Mouse (Mus musculus): Measurements from ENCODE around the gene Cmah. TPM values are rescaled to one million over a fixed set of nuclear protein-coding genes. Genes with fewer than 3 reads are reported as not detected.

Gene Cmah
- 2.1 and 2.3 TPM in 2 replicates for total RNA-seq (2015; ENCODE audit: low replicate concordance)
- total RNA-seq (2017; ENCODE audit: low replicate concordance) = 0.85 and 2.1 TPM in 2 replicates

DNA sequence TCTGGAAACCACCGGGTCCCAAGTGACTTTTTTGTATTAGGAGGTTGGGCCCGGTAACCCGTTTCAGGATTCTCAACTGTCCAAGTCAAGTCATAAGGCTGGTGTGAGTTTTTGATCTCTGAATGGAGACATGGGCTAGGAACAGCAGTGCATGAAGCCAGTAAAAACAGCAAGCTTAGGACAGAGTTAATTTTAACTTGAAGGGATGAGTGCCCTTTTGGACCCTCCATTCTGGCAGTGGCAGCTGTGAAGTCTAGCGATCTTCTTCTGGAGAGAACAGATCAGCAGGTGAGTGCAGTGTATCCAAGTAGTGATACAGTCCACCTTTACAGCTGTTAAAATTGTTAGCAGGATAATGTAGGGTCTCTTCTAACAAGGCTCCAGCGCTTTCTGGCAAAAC lies at the start of gene Cmah:
Gene Cmah (plus strand): TSS at position 204 of the 400 bp plus-strand sequence.
- ATAC-seq (replicated peaks; ENCODE audit: low FRiP score, poor library complexity, severe bottlenecking) = no peak

DNA sequence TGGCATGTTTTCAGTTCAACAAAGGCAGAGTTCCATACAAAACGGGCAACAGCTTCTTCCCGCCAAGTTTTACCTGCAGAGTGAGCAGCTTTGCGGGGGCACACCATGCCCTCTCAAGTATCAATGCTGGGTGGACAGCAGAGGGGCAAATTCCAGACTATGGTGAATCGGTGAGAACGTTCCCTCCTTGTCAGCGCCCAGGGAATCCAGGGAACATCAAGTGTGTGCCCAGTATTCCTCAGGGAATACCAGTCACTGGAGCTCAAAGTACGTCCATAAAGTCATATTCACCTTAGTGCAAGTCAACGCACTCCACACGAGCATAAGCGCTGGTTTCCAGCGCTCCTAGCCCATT lies 47.8 kb upstream of the Cmah start:
- no peak for ATAC-seq (replicated peaks; ENCODE audit: low FRiP score, poor library complexity, severe bottlenecking)

DNA sequence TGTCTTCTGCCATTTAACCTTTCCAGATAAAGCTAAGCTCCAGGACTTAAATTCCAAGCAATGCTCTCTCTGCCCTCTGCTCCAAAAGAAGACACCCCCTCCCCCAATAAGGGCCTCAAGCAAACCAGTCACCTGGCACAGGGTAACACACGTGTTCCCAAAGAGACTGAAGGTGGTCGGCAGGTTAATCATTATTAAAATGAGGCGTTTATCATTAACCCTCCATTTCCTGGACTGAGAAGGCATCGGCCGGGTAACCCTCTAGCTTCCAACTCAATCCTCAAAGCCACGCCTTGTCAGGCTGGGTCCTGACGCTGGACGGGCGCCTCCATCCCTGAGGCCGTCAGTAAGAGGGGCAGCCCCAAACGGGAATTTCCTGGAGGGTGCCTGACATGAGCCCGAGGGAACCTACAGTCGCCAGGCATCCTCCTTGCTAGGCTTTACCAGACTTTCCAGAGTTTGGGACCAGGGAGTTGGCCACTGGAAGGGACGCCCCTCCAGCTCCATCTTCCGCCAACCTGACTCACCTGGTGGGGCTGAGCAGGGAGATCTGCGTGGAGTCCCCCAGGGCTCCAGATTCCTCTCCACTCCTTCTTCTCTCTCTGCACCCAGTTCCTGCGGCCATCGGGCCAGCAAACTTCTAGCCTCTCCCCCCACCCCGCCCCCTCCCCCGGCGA lies 47.3 kb upstream of the Cmah start:
- no peak for ATAC-seq (replicated peaks; ENCODE audit: low FRiP score, poor library complexity, severe bottlenecking)

- no peak for ATAC-seq (replicated peaks; ENCODE audit: low FRiP score, poor library complexity, severe bottlenecking)
Measured at GRCm38 (mm10) chr13:24280439-24281431, 46.5 kb upstream of the Cmah start, which contains the start of gene Carmil1. Gene Carmil1, minus strand, starts transcription at chr13:24280795.

DNA sequence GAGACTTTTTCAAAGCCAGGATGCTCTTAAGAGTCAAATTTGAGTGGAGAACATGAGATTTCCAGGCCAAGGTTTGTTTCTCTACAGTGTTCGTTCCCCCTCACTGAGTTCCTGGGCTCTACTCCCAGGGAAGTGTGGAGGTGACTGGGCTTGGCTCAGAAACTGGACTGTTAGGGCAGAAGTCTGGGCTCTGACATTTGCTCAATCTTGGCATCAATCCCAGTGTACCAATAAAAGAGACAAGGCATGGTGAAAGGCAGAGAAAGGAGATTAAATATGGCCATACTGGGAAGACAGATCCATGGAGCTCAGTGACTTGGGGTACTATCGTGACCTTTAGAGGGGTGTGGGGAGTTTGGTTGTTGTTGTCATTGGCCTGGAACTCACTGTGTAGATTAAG lies 39.8 kb upstream of the Cmah start:
- ATAC-seq (replicated peaks; ENCODE audit: low FRiP score, poor library complexity, severe bottlenecking) = no peak

DNA sequence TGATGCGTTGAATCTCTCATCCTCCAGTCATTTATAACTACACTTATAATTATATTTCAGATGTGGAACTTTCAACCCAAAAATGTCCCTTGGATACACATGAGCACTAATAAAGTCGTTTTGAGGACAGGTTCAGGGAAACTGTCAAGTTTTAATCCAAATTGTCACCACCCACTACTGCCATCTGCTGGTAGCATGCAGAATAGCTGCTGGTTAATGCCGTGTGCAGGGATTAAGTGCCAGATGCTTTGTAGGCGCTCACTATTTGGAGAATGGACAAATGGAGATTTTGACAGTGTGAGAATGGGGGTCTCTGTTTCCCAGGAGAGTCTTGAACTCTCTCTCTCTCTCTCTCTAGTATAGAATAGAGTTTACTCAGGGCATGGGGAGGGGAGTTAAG lies 30.0 kb upstream of the Cmah start:
- peak; percentile 72 for ATAC-seq (replicated peaks; ENCODE audit: low FRiP score, poor library complexity, severe bottlenecking)

DNA sequence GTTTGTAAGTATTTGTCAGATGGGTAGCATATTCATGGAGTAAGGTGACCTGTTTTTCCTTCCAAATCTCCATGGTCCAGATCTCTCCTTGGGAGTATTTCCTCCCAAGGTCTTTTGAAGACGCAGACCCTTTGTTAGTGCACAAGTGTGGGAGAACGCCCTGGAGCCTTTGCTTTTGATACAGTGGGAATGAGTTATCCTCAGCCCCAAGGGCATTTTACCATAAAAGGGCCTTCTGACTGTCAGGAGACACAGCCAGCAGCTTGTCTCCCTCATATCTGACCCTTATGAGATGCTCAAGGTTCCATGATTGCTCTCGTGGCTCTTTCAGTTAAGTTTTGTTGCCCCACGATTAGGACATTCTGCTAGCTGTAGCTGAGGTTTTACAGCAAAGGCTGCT lies 21.7 kb upstream of the Cmah start:
- no peak for ATAC-seq (replicated peaks; ENCODE audit: low FRiP score, poor library complexity, severe bottlenecking)

DNA sequence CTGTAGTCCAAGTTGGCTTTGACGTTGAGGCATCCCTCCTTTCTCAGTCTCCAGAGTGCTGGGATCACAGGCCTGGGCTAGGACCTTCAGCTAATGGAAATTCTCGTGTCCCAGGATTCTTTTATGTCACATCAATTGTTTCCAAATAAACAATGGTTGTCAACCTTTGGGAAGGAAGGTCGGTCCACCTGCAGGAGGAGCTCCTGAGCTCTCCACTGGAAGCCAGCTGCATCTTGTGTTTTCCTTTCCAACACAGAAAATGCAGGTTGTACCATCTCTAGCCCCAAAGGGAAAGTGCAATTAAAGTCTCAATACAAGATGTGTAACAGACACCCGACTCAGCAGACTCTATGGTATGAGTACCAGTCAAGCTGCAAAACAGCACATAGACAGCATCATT lies 21.0 kb upstream of the Cmah start:
- ATAC-seq (replicated peaks; ENCODE audit: low FRiP score, poor library complexity, severe bottlenecking) = no peak

GRCm38 (mm10) chr13:24311011-24311940 lies 15.9 kb upstream of the Cmah start:
- peak; percentile 75 for ATAC-seq (replicated peaks; ENCODE audit: low FRiP score, poor library complexity, severe bottlenecking)

DNA sequence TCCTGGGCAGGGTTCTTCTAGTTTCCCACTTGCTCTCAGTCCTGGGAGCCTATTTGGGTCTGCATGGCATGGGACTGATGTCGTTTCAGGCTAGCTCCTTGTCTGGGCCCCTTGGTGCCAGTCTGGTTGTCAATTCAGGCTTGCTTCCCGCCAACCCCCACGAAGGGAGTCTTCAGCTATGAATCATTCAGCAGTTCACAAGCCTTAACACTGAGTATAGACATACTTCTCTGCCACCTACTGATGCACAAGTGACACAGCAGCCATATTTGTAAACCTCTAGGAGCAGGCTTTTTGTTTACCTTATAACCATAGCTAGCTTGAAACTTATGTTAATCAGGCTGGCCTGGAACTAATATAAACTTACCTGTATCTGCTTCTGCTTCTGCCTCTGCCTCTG lies 10.6 kb upstream of the Cmah start:
- no peak for ATAC-seq (replicated peaks; ENCODE audit: low FRiP score, poor library complexity, severe bottlenecking)

DNA sequence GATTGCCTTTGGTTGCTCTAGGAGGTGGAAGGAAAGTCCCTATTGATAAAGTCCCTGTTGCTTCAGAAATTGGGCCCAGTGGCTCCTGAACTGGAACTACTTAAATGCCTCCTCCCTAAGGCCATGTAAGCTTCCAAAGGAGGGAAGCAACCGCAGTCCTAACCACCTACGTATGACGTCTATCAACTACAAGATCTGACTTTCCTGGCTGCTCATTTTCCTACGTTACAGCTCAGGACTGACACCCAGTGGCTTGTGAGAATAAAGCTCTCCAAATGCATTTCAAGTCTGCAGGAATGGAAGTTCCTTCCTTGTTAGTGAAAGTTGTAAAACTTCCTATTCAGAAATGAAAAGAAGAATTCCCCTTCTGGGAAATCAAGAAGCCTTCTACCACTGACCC lies 8.6 kb upstream of the Cmah start:
- ATAC-seq (replicated peaks; ENCODE audit: low FRiP score, poor library complexity, severe bottlenecking) = no peak

- ATAC-seq (replicated peaks; ENCODE audit: low FRiP score, poor library complexity, severe bottlenecking) = no peak
Measured at GRCm38 (mm10) chr13:24321313-24321712, 5.9 kb upstream of the Cmah start.

GRCm38 (mm10) chr13:24328036-24328817 lies 1.0 kb downstream of the Cmah start:
- ATAC-seq (replicated peaks; ENCODE audit: low FRiP score, poor library complexity, severe bottlenecking) = 0 out of 2 replicates have a peak, but pooled peaks have one; percentile 34

DNA sequence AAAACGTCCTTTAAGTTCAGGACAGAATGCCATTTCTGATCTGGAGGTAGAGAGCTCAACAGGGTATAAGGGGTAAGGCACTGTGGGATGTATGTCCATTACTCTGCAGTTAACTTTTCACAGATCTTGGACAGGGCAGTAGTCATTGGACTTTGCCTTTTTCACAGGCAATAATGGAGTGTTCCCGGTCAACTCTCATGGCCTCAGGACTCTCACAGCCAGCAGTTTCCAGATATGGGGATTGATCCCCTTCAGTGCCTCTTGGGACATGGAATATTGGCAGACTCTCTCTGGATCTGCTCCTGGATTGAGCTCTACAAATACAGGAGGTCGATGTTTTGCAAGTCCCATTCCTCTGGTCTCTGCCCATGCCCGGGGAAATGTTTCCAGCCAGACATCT lies 2.9 kb downstream of the Cmah start:
- ATAC-seq (replicated peaks; ENCODE audit: low FRiP score, poor library complexity, severe bottlenecking) = no peak

DNA sequence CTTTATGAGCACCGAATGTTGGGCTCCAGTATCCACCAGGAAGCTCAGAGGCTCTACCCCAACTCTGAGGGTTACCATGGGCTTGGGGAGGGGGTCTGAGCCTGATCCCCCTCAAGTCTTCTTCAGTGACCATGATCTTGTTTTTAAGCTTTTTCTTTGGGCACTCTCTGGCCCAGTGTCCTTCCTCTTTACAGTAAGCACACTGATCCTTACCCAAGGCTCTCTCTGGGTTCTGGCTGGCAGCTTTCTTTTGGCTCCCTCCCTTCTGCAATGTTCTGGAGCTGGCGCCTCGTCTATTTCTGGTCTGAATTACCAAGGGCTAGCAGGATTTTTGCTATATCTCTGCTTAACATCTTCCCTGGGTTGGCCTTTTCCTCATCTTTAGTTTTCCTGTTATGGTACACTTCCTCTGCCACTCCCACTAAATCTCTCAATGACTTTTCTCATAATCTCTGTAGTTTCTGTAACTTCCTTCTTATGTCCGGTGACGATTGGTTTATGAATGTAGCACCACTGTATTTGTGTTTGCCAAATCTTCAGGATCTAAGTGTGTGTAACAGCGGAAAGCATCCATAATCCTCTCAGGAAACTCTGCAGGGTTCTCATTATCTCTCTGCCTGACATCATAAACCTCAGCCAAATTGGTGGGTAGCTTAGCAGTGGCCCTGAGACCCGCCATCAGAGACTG lies 3.8 kb downstream of the Cmah start:
- ATAC-seq (replicated peaks; ENCODE audit: low FRiP score, poor library complexity, severe bottlenecking) = no peak

- ATAC-seq (replicated peaks; ENCODE audit: low FRiP score, poor library complexity, severe bottlenecking) = no peak
Measured at GRCm38 (mm10) chr13:24332537-24332936, 5.3 kb downstream of the Cmah start.

GRCm38 (mm10) chr13:24336818-24337217 lies 9.6 kb downstream of the Cmah start:
- ATAC-seq (replicated peaks; ENCODE audit: low FRiP score, poor library complexity, severe bottlenecking) = 0 out of 2 replicates have a peak, but pooled peaks have one; percentile 28

- peak; percentile 67 for ATAC-seq (replicated peaks; ENCODE audit: low FRiP score, poor library complexity, severe bottlenecking)
Measured at GRCm38 (mm10) chr13:24337874-24338273, 10.7 kb downstream of the Cmah start.

All from erythroblast, adult 5-6 weeks (primary cell).